Mouse (Mus musculus): ENCODE measurements around the gene Fam240a. TPM values are rescaled to one million over a fixed set of nuclear protein-coding genes. Genes with fewer than 3 reads are reported as not detected.

The Fam240a gene
- polyA plus RNA-seq, 1 experiment from 2014 or later, result not detected

DNA sequence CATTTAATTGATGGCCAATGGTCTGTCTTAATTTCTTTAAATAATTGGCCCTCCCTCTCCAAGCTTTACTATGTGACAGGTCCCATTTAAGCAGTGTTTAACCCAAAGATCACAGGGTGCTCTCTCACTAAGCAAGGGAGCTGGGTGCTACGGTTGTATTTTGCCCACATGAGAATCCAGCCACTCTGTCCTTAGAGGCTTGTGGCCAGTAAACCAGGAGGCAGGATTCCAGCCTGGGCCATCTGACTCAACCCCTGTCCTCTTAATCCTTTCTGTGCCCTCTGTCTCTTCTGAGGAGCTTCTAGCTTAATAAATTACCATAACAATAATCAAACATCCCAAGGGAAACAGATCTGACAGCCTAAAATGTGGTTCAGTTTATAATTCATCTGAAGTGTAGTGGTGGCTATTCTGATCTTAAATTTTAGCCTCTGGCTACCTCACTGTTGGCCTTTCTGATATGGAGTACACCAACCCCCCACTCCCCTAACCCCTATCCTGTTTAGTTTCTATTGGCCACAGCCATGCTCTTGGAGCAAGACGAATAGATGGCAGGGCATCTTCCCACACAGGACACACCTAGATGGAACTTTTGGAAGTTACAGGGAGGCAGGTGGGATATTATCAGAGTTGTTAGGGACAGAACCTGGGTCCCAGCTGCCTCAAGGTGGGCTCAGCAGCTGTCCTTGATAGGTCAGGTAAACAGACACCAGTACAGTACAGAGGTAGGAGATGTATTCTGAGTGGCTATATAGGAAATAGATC lies 38.2 kb upstream of the Fam240a start:
- no peaks in the 10 kb centered on the region for H3K36me3 ChIP-seq (ENCODE audit: control insufficient read depth, insufficient read depth, low read length)
- no peak for ATAC-seq
- WGBS, result 31% methylated on average over 2 of the region's 2 CpGs
- peak overlapping the region; percentile 73; the same call in 1 of the 2 replicates for H3K4me2 ChIP-seq (ENCODE audit: low read length)
- H3K27ac ChIP-seq (ENCODE audit: low read length), result no peak overlapping the region
- no peak overlapping the region for H3K4me3 ChIP-seq (ENCODE audit: low read depth, low read length)
- peaks cover 4% of the 10 kb centered on the region for H3K4me1 ChIP-seq (ENCODE audit: control insufficient read depth, insufficient read depth, low read length)
- no peaks in the 10 kb centered on the region for H3K9me3 ChIP-seq (replicated peaks; ENCODE audit: control insufficient read depth, low read length, poor library complexity, severe bottlenecking)
- no peaks in the 10 kb centered on the region for H3K27me3 ChIP-seq (ENCODE audit: control insufficient read depth, insufficient read depth, low read depth, low read length)
- no peak overlapping the region for H3K9ac ChIP-seq (ENCODE audit: low read depth, low read length)

DNA sequence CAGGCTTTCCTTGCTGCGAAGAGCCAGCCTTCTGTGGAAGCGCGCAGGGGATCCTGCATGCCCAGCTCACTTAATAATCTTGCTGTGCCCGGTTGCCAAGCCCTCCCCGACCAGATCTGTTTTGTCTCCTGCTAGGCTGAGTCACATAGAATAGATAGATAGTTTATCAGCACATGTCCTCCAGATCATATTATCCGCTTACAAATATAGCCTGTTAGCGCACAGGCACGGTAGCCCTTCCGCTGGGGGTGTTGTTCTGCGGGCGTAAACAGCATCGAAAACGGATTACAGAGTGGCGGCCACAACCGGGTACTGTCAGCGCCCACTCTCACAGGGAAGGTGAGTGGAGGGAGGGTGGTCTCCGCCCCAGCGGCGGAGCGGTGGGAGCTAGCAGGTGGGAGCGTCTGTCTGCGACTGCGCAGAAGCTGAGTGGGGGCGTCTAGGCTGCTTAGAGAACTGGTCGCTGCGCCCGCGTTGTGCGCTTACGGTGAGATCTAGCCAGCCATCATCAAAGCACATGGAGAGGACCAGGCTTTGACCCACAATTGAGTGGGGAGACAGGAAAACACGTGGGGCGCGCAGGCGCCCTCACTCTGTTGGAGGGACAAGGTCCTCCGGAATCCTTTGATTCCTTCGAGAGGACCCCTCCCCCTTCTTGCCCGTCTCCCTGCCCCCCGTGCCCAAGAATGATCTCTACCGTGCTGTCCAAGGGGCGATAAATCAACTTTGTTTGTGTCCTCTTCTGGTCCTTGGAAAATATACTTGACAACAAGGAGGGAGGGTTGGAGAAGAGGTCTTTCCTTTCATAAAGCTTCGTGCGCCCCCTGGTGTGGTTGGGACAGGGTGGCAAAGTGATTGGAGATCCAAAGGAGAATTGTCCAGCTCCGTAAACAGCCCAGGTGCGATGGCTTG lies 37.1 kb upstream of the Fam240a start:
- H3K27ac ChIP-seq (ENCODE audit: low read length), result peak overlapping the region; percentile 83
- peak overlapping the region; percentile 73 for H3K4me2 ChIP-seq (ENCODE audit: low read length)
- peak overlapping the region; percentile 69 for H3K9ac ChIP-seq (ENCODE audit: low read depth, low read length)
- peak; percentile 93 for ATAC-seq
- H3K4me1 ChIP-seq (ENCODE audit: control insufficient read depth, insufficient read depth, low read length), result peaks cover 4% of the 10 kb centered on the region
- no peaks in the 10 kb centered on the region for H3K36me3 ChIP-seq (ENCODE audit: control insufficient read depth, insufficient read depth, low read length)
- H3K27me3 ChIP-seq (ENCODE audit: control insufficient read depth, insufficient read depth, low read depth, low read length), result no peaks in the 10 kb centered on the region
- WGBS, result under 1% methylated on average over 44 of the region's 44 CpGs
- no peaks in the 10 kb centered on the region for H3K9me3 ChIP-seq (replicated peaks; ENCODE audit: control insufficient read depth, low read length, poor library complexity, severe bottlenecking)
- peak overlapping the region; percentile 56 for H3K4me3 ChIP-seq (ENCODE audit: low read depth, low read length)

GRCm38 (mm10) chr9:110952931-110953549 lies 36.4 kb upstream of the Fam240a start:
- H3K27ac ChIP-seq (ENCODE audit: low read length), result peak overlapping the region; percentile 83
- ATAC-seq, result no peak
- peak overlapping the region; percentile 56 for H3K4me3 ChIP-seq (ENCODE audit: low read depth, low read length)
- H3K9ac ChIP-seq (ENCODE audit: low read depth, low read length), result peak overlapping the region; percentile 69; the same call in 1 of the 2 replicates
- no peaks in the 10 kb centered on the region for H3K27me3 ChIP-seq (ENCODE audit: control insufficient read depth, insufficient read depth, low read depth, low read length)
- H3K9me3 ChIP-seq (replicated peaks; ENCODE audit: control insufficient read depth, low read length, poor library complexity, severe bottlenecking), result no peaks in the 10 kb centered on the region
- peak overlapping the region; percentile 73 for H3K4me2 ChIP-seq (ENCODE audit: low read length)
- H3K4me1 ChIP-seq (ENCODE audit: control insufficient read depth, insufficient read depth, low read length), result peaks cover 4% of the 10 kb centered on the region
- 43% methylated on average over 5 of the region's 5 CpGs for WGBS
- H3K36me3 ChIP-seq (ENCODE audit: control insufficient read depth, insufficient read depth, low read length), result no peaks in the 10 kb centered on the region

- Histone ChIP-seq H3K27ac (ENCODE audit: low read length) (no peak overlapping the region), H3K9me3 (replicated peaks; ENCODE audit: control insufficient read depth, low read length, poor library complexity, severe bottlenecking) (no peaks in the 10 kb centered on the region), H3K4me1 (ENCODE audit: control insufficient read depth, insufficient read depth, low read length) (peaks cover 4% of the 10 kb centered on the region), H3K4me2 (ENCODE audit: low read length) (no peak overlapping the region), H3K36me3 (ENCODE audit: control insufficient read depth, insufficient read depth, low read length) (no peaks in the 10 kb centered on the region), H3K4me3 (ENCODE audit: low read depth, low read length) (no peak overlapping the region), H3K9ac (ENCODE audit: low read depth, low read length) (no peak overlapping the region), H3K27me3 (ENCODE audit: control insufficient read depth, insufficient read depth, low read depth, low read length) (no peaks in the 10 kb centered on the region)
- no peak for ATAC-seq
- WGBS, result 60% methylated on average over 6 of the region's 6 CpGs
Measured at GRCm38 (mm10) chr9:110952398-110952797, 35.7 kb upstream of the Fam240a start.

DNA sequence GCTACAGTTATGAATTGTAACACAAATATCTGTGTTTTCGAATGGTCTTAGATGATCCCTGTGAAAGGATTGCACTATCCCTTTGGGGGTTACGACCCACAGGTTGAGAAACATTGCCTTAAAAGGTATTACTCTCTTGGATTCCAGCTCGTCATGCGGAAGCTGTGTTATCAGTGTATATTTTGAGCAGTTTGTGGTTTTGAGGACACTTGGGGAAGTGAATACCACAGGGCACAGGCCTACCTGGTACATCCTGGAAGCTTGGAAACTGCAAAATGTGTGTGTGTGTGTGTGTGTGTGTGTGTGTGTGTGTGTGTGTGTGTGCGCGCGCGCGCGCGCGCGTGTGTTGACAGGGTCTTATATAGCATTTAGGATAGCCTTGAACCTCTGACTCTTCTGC lies 35.2 kb upstream of the Fam240a start:
- no peaks in the 10 kb centered on the region for H3K36me3 ChIP-seq (ENCODE audit: control insufficient read depth, insufficient read depth, low read length)
- H3K4me1 ChIP-seq (ENCODE audit: control insufficient read depth, insufficient read depth, low read length), result peaks cover 4% of the 10 kb centered on the region
- ATAC-seq, result no peak
- no peak overlapping the region for H3K9ac ChIP-seq (ENCODE audit: low read depth, low read length)
- H3K9me3 ChIP-seq (replicated peaks; ENCODE audit: control insufficient read depth, low read length, poor library complexity, severe bottlenecking), result no peaks in the 10 kb centered on the region
- H3K27ac ChIP-seq (ENCODE audit: low read length), result no peak overlapping the region
- H3K4me3 ChIP-seq (ENCODE audit: low read depth, low read length), result no peak overlapping the region
- H3K27me3 ChIP-seq (ENCODE audit: control insufficient read depth, insufficient read depth, low read depth, low read length), result no peaks in the 10 kb centered on the region
- no peak overlapping the region for H3K4me2 ChIP-seq (ENCODE audit: low read length)
- 92% methylated on average over 13 of the region's 13 CpGs for WGBS

DNA sequence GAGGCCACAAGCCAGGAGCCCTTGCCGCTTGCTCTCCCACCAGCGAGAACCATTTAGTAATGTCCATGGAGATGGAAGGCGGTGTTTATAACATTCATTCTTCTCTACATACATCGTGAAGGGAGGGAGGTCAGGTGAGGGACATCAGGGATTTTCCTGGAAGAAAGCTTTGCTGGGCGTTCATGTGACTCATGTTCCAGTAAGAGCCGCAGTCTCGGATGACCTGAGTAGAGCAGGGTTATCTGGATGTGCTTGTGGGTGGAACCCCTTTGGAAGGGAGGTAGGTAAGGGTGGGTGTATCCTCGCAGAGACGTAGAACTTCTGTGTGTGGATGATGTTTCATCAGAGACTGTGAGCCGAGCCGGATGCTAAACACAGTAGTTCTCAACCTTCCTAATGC lies 34.7 kb upstream of the Fam240a start, which contains the start of gene Lrrc2:
TSS of gene Lrrc2 (plus strand) at position 149 of the 400 bp plus-strand sequence.
- 92% methylated on average over 11 of the region's 11 CpGs for WGBS
- H3K27ac ChIP-seq (ENCODE audit: low read length), result no peak within 1 kb of the TSS
- ATAC-seq, result no peak
- H3K9ac ChIP-seq (ENCODE audit: low read depth, low read length), result no peak within 1 kb of the TSS
- H3K4me3 ChIP-seq (ENCODE audit: low read depth, low read length), result no peak within 1 kb of the TSS
- no peaks in the 10 kb centered on the region for H3K9me3 ChIP-seq (replicated peaks; ENCODE audit: control insufficient read depth, low read length, poor library complexity, severe bottlenecking)
- H3K27me3 ChIP-seq (ENCODE audit: control insufficient read depth, insufficient read depth, low read depth, low read length), result no peaks in the 10 kb centered on the region
- peaks cover 4% of the 10 kb centered on the region for H3K4me1 ChIP-seq (ENCODE audit: control insufficient read depth, insufficient read depth, low read length)
- no peak within 1 kb of the TSS for H3K4me2 ChIP-seq (ENCODE audit: low read length)
- H3K36me3 ChIP-seq (ENCODE audit: control insufficient read depth, insufficient read depth, low read length), result no peaks in the 10 kb centered on the region

GRCm38 (mm10) chr9:110950109-110950508 lies 33.4 kb upstream of the Fam240a start:
- Histone ChIP-seq H3K4me2 (ENCODE audit: low read length) (no peak overlapping the region), H3K4me1 (ENCODE audit: control insufficient read depth, insufficient read depth, low read length) (peaks cover 4% of the 10 kb centered on the region), H3K9ac (ENCODE audit: low read depth, low read length) (no peak overlapping the region), H3K36me3 (ENCODE audit: control insufficient read depth, insufficient read depth, low read length) (no peaks in the 10 kb centered on the region), H3K27ac (ENCODE audit: low read length) (no peak overlapping the region), H3K4me3 (ENCODE audit: low read depth, low read length) (no peak overlapping the region), H3K27me3 (ENCODE audit: control insufficient read depth, insufficient read depth, low read depth, low read length) (peaks cover 2% of the 10 kb centered on the region; the same call in 1 of the 2 replicates), H3K9me3 (replicated peaks; ENCODE audit: control insufficient read depth, low read length, poor library complexity, severe bottlenecking) (no peaks in the 10 kb centered on the region)
- no peak for ATAC-seq
- WGBS, result 96% methylated on average over 3 of the region's 3 CpGs

DNA sequence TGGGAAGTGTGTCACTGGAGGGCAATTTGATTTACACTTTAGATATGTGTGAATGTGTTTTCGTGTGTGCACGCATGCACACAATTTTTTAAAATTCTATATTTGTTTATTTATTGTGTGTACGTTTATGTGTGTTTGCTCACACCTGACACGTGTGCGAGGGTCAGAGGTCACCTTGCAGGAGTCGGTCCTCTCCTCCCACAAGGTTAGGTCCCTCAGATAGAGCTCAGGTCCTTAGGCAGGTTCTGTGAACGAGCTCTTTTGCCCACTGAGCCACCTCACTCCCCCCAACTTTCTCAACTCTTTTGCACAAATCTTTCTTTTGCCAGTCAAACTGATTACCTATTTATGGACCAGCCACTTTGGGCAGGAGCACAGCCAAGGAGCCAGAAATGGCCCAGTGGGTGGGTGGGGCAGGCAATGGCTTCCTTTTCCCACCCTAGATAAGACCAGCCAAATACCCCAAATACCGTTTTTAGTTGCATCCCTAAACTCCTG lies 32.2 kb upstream of the Fam240a start:
- H3K36me3 ChIP-seq (ENCODE audit: control insufficient read depth, insufficient read depth, low read length), result no peaks in the 10 kb centered on the region
- ATAC-seq, result no peak
- 63% methylated on average over 8 of the region's 8 CpGs for WGBS
- H3K4me3 ChIP-seq (ENCODE audit: low read depth, low read length), result no peak overlapping the region
- H3K9me3 ChIP-seq (replicated peaks; ENCODE audit: control insufficient read depth, low read length, poor library complexity, severe bottlenecking), result no peaks in the 10 kb centered on the region
- H3K9ac ChIP-seq (ENCODE audit: low read depth, low read length), result no peak overlapping the region
- H3K4me1 ChIP-seq (ENCODE audit: control insufficient read depth, insufficient read depth, low read length), result peaks cover 4% of the 10 kb centered on the region
- no peak overlapping the region for H3K4me2 ChIP-seq (ENCODE audit: low read length)
- H3K27ac ChIP-seq (ENCODE audit: low read length), result no peak overlapping the region
- peaks cover 2% of the 10 kb centered on the region; the same call in 1 of the 2 replicates for H3K27me3 ChIP-seq (ENCODE audit: control insufficient read depth, insufficient read depth, low read depth, low read length)

Data from midbrain, embryonic 16.5 days (tissue).